Mouse (Mus musculus) embryonic facial prominence, embryonic 11.5 days (tissue): ENCODE measurements around the gene Ssrp1. TPM values are rescaled to one million over a fixed set of nuclear protein-coding genes. Genes with fewer than 3 reads are reported as not detected.
A peak's percentile ranks its signal among the peaks of the same experiment; 100 is the strongest.

Experiments used
- ATAC-seq: fragments of 200-750 bp; cut with Nextera tagmentation; replicated peaks from 2 replicates; pipeline ENCODE4 v1.8.0; 2017; ENCODE audit warnings: low read depth; ENCODE audit not compliant: insufficient number of reproducible peaks, low FRiP score, low TSS enrichment
- DNase-seq: peaks from one replicate; pipeline ENCODE4 v3.0.0-alpha.2; 2015; ENCODE audit warnings: low spot score
- H3K27ac ChIP-seq: fragments of 300-500 bp; sonication (generic); replicated peaks from 2 replicates; pipeline ENCODE4 v1.5.1; 2014; ENCODE audit warnings: mild to moderate bottlenecking, low read depth, low read length, control low read depth
- H3K27me3 ChIP-seq: fragments of 300-500 bp; sonication (generic); 2 replicates; pipeline ENCODE4 v1.6.1; 2014; ENCODE audit warnings: mild to moderate bottlenecking, low read length, moderate library complexity, mixed read lengths; ENCODE audit not compliant: control insufficient read depth, insufficient read depth
- H3K36me3 ChIP-seq: fragments of 300-500 bp; sonication (generic); replicated peaks from 2 replicates; pipeline ENCODE4 v1.6.1; 2014; ENCODE audit warnings: low read depth, mild to moderate bottlenecking, low read length, moderate library complexity, mixed read lengths; ENCODE audit not compliant: control insufficient read depth, insufficient read depth
- H3K4me1 ChIP-seq: fragments of 300-500 bp; sonication (generic); 2 replicates; pipeline ENCODE4 v1.6.1; 2014; ENCODE audit warnings: low read length, mixed read lengths; ENCODE audit not compliant: control insufficient read depth, insufficient read depth
- H3K4me2 ChIP-seq: fragments of 300-500 bp; sonication (generic); 2 replicates; pipeline ENCODE4 v1.6.1; 2014; ENCODE audit warnings: low read depth, mild to moderate bottlenecking, control low read depth, low read length, moderate library complexity
- H3K4me3 ChIP-seq: fragments of 300-500 bp; sonication (generic); 2 replicates; pipeline ENCODE4 v1.5.1; 2014; ENCODE audit warnings: low read depth, low read length, control low read depth
- H3K9ac ChIP-seq: fragments of 300-500 bp; sonication (generic); replicated peaks from 2 replicates; pipeline ENCODE4 v1.6.1; 2014; ENCODE audit warnings: mild to moderate bottlenecking, control low read depth, low read length
- H3K9me3 ChIP-seq: fragments of 300-500 bp; sonication (generic); replicated peaks from 2 replicates; pipeline ENCODE4 v1.6.1; 2016; ENCODE audit warnings: mild to moderate bottlenecking, low read length, inconsistent platforms, mixed read lengths; ENCODE audit not compliant: control insufficient read depth
- WGBS: fragments of 180-500 bp; shearing (Covaris S2); extraction: QIAGEN DNeasy Blood & Tissue Kit; methylation state at CpG from one replicate; pipeline ENCODE4 v1.1.7; 2014; 5-methylcytosine and 5-hydroxymethylcytosine counted together
- polyA plus RNA-seq: library from polyadenylated mRNA; unstranded; fragments of >200 nt; fragmentation: Nextera tagmentation; extraction: Ambion mirVana; gene quantifications from 2 replicates; pipeline ENCODE4 v1.2.1, GENCODE M21; 2014

Ssrp1 gene
- polyA plus RNA-seq, 1 experiment from 2014 or later, result 409 TPM

DNA sequence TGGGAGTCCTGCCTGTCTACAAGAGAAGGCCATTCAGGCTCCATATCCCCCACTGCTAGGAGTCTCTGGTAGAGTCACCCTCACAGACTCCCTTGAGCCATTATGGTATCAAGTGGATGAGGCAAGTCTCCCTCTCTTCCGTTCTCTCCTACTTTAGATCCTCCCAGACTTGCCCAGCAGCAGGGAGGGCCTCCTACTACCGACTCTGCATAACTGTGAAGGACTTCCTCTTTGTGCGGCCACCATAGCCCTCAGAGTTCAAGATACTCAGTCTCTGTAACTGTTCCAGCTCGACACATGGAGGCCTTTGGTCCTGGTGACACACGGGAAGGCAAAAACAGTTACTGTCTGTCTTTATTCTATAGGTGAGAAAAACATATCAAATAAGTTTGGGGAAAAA, 9.8 kb upstream of the Ssrp1 start:
- WGBS, result 69% methylated on average over 5 of the region's 5 CpGs
- H3K9me3 ChIP-seq, result no peaks in the 10 kb centered on the region
- H3K36me3 ChIP-seq, result no peaks in the 10 kb centered on the region
- H3K4me3 ChIP-seq, result no peak overlapping the region
- no peaks in the 10 kb centered on the region for H3K27me3 ChIP-seq
- no peak overlapping the region for H3K9ac ChIP-seq
- no peak overlapping the region for H3K27ac ChIP-seq
- ATAC-seq (no peak), DNase-seq (no peak)
- no peaks in the 10 kb centered on the region for H3K4me1 ChIP-seq
- no peak overlapping the region for H3K4me2 ChIP-seq

- H3K4me1 ChIP-seq, result no peaks in the 10 kb centered on the region
- no peak for DNase-seq
- no peaks in the 10 kb centered on the region for H3K9me3 ChIP-seq
- H3K27ac ChIP-seq, result no peak overlapping the region
- no peak overlapping the region for H3K4me3 ChIP-seq
- no peak for ATAC-seq
- H3K4me2 ChIP-seq, result no peak overlapping the region
- no peak overlapping the region for H3K9ac ChIP-seq
- WGBS, result 81% methylated on average over 6 of the region's 6 CpGs
- H3K27me3 ChIP-seq, result no peaks in the 10 kb centered on the region
- no peaks in the 10 kb centered on the region for H3K36me3 ChIP-seq
These were observed 7.1 kb upstream of the Ssrp1 start for GRCm38 (mm10) chr2:85029897-85030296.

DNA sequence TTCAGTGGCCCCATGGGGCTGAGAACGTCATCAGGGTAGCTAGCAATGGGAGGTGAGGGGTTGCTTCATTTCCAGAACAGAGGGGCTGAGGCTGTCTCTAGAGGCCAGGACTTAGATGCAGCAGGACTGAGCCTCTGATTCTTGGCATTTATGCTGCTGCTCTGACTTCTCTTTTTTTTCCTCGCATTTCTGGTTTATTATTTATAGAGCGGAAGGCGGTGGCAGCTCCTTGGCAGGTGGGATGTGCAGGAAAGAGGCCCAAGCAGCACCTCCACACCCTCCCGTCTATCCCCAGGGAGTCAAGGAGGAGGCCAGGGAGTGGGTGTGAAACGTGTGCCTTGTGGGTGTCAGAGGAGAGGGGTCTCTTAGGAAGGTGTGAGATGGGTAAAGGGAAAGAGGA, 6.0 kb upstream of the Ssrp1 start:
- Histone ChIP-seq H3K9ac (no peak overlapping the region), H3K4me3 (no peak overlapping the region), H3K4me2 (no peak overlapping the region), H3K9me3 (no peaks in the 10 kb centered on the region), H3K4me1 (no peaks in the 10 kb centered on the region), H3K27me3 (no peaks in the 10 kb centered on the region), H3K36me3 (no peaks in the 10 kb centered on the region), H3K27ac (no peak overlapping the region)
- 68% methylated on average over 6 of the region's 6 CpGs for WGBS
- DNase-seq, result no peak
- no peak for ATAC-seq

DNA sequence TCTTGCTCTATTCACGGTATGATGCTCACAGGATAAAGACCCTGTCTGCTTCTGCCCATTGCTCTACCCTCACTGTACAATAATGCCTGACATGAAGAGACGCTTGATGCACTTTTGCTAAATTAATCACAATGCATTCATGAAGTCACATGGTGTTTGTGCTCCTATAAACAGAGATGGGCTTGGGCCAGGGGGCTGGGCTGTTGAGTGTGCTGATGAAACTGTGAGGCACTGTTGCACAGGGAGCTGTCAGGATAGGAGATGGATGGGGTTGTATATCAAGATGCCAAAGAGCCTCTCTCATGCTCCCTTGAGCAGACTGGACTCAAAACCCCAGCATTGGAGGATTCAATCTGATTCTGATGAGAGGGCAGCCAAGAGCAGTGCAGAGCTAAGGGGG, 3.9 kb upstream of the Ssrp1 start:
- no peak for DNase-seq

GRCm38 (mm10) chr2:85034169-85034568, 2.9 kb upstream of the Ssrp1 start:
- H3K27me3 ChIP-seq, result no peaks in the 10 kb centered on the region
- no peak overlapping the region for H3K27ac ChIP-seq
- H3K9ac ChIP-seq, result no peak overlapping the region
- no peak overlapping the region for H3K4me2 ChIP-seq
- no peaks in the 10 kb centered on the region for H3K36me3 ChIP-seq
- 87% methylated on average over 7 of the region's 7 CpGs for WGBS
- H3K4me1 ChIP-seq, result no peaks in the 10 kb centered on the region
- ATAC-seq (no peak), DNase-seq (no peak)
- no peaks in the 10 kb centered on the region for H3K9me3 ChIP-seq
- no peak overlapping the region for H3K4me3 ChIP-seq

More for the DNA sequence above, 3.9 kb upstream of the Ssrp1 start:
- no peak for ATAC-seq
- 81% methylated on average over 2 of the region's 2 CpGs for WGBS
- H3K9ac ChIP-seq, result no peak overlapping the region
- H3K27me3 ChIP-seq, result no peaks in the 10 kb centered on the region
- no peak overlapping the region for H3K4me3 ChIP-seq
- H3K4me1 ChIP-seq, result no peaks in the 10 kb centered on the region
- no peaks in the 10 kb centered on the region for H3K9me3 ChIP-seq
- no peaks in the 10 kb centered on the region for H3K36me3 ChIP-seq
- H3K27ac ChIP-seq, result no peak overlapping the region
- H3K4me2 ChIP-seq, result no peak overlapping the region

- DNase-seq (no peak), ATAC-seq (peak; percentile 15)
- WGBS, result 9% methylated on average over 11 of the region's 11 CpGs
- peak overlapping the region; percentile 81 for H3K9ac ChIP-seq
- H3K4me3 ChIP-seq, result peak overlapping the region; percentile 57
- H3K27me3 ChIP-seq, result no peaks in the 10 kb centered on the region
- H3K27ac ChIP-seq, result peak overlapping the region; percentile 5; the same call in 1 of the 2 replicates
- peaks cover 15% of the 10 kb centered on the region for H3K36me3 ChIP-seq
- no peaks in the 10 kb centered on the region for H3K9me3 ChIP-seq
- no peaks in the 10 kb centered on the region for H3K4me1 ChIP-seq
- H3K4me2 ChIP-seq, result peak overlapping the region; percentile 44
These were observed 457 bp upstream of the Ssrp1 start for GRCm38 (mm10) chr2:85036507-85037046.

- DNase-seq (no peak), ATAC-seq (no peak)
- H3K4me2 ChIP-seq, result peak overlapping the region; percentile 84
- H3K27ac ChIP-seq, result no peak overlapping the region
- peaks cover 25% of the 10 kb centered on the region for H3K36me3 ChIP-seq
- H3K4me1 ChIP-seq, result no peaks in the 10 kb centered on the region
- WGBS, result 81% methylated on average over 13 of the region's 13 CpGs
- H3K9me3 ChIP-seq, result no peaks in the 10 kb centered on the region
- H3K4me3 ChIP-seq, result peak overlapping the region; percentile 57
- peak overlapping the region; percentile 81 for H3K9ac ChIP-seq
- H3K27me3 ChIP-seq, result no peaks in the 10 kb centered on the region
These were observed 1.3 kb downstream of the Ssrp1 start for GRCm38 (mm10) chr2:85038336-85038735.

- 92% methylated on average over 7 of the region's 7 CpGs for WGBS
- no peaks in the 10 kb centered on the region for H3K27me3 ChIP-seq
- no peaks in the 10 kb centered on the region for H3K9me3 ChIP-seq
- ATAC-seq, result no peak
- DNase-seq, result no peak
- H3K36me3 ChIP-seq, result peaks cover 34% of the 10 kb centered on the region
- H3K4me3 ChIP-seq, result no peak overlapping the region
- no peak overlapping the region for H3K9ac ChIP-seq
- no peak overlapping the region for H3K27ac ChIP-seq
- H3K4me1 ChIP-seq, result peaks cover 3% of the 10 kb centered on the region; the same call in 1 of the 2 replicates
- H3K4me2 ChIP-seq, result no peak overlapping the region
These were observed 6.6 kb downstream of the Ssrp1 start for GRCm38 (mm10) chr2:85043623-85044022.
